Mouse (Mus musculus) layer of hippocampus, postnatal 10 days (tissue): ENCODE results near the gene Ralgps2. TPM values are rescaled to one million over a fixed set of nuclear protein-coding genes. Genes with fewer than 3 reads are reported as not detected.

Experiments
- DNase-seq, 2 experiments: peaks; one replicate each; pipeline ENCODE4 v3.0.0; 2021; ENCODE audit warnings: low spot score in 2 of 2
- long read RNA-seq: library from polyadenylated mRNA; stranded (forward); transcript quantifications from one replicate; pipeline ENCODE4 v2.0.0, GENCODE M21; 2023
- total RNA-seq, 2 experiments: library from RNA; stranded (reverse); gene quantifications; 2 replicates each; pipeline ENCODE4 v1.2.3; 2021

Gene Ralgps2
- total RNA-seq: 100 to 1,000 TPM in 1 of 2 experiments, 10 to 100 TPM in 1; 93.3 to 101 TPM
- long read RNA-seq, full-length matches to known transcripts: 7 of 22 reads
- long read RNA-seq, partial matches to known transcripts: 5 of 22 reads
- long read RNA-seq, other reads (novel, unspliced or antisense): 10 of 22 reads

- peak; percentile 61 to 77 for DNase-seq
Measured at GRCm38 (mm10) chr1:156939251-156940141, at the start of gene Ralgps2. Gene Ralgps2 (minus strand): TSS chr1:156939626.

DNA sequence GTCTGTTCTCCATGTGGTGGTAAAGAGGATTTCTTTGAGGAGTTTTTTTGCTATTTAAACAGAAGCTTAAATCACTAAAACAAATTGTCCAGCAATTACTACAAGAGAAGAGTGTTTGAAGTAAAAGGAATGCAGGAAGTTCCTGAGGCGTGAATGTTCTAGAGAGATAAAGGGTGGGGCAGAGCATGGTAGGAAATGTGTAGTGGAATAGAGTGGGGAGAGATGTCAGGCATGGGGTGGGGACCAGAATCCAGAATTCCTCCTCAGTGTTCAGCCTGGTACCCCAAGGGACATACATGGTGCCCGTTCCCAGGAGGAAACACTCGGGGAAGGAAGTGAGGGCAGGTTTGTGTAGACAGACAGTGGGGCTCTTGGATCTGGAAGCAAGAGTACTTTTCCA is 48.1 kb upstream of the Ralgps2 start:
- no peak for DNase-seq

- no peak for DNase-seq
Measured at GRCm38 (mm10) chr1:156986641-156987345, 47.4 kb upstream of the Ralgps2 start.

DNA sequence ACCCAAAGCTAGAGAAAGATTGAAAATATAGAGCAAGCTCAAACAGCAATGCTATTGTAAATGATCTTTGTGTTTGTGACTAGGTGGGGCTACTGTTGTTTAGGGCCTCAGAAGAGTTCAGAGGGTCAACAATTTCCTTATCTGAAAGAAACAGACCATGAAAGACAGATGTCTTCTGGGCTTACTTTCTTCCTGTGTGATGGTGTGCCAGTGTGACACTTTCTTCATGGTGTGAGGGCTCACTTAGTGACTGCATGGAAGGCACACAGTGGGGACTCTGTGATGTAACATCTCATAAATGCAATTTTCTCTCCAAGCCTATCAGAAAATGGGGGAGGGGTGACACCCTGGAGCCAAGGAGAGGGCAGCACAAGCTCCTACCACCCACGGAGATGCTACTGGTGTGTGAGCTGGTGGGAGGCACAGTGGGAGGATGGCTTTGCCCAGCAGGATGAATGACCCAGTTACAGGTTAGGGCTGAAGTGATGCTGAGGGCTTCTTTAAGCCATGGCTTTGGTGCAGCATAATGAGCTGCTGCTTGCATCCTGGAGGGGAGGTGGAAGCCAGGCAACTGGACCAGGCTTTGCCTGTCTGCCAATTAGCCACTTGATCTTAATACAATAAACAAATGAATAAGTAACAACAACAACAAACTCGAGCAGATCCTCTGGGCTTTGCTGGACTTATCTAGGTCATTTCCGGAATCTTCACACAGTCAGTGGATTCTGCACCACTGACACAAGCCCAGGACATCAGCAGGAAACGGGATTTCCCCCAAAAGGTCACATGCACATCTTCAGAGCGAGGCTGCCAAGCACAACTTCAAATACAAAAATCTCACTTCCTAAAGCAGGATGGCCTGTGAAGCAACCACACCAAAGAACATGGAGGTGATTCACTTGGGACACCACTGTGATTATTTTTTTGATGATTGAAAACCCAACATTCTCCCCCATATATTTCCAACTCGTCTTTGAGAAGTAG is 46.5 kb upstream of the Ralgps2 start:
- no peak for DNase-seq

DNA sequence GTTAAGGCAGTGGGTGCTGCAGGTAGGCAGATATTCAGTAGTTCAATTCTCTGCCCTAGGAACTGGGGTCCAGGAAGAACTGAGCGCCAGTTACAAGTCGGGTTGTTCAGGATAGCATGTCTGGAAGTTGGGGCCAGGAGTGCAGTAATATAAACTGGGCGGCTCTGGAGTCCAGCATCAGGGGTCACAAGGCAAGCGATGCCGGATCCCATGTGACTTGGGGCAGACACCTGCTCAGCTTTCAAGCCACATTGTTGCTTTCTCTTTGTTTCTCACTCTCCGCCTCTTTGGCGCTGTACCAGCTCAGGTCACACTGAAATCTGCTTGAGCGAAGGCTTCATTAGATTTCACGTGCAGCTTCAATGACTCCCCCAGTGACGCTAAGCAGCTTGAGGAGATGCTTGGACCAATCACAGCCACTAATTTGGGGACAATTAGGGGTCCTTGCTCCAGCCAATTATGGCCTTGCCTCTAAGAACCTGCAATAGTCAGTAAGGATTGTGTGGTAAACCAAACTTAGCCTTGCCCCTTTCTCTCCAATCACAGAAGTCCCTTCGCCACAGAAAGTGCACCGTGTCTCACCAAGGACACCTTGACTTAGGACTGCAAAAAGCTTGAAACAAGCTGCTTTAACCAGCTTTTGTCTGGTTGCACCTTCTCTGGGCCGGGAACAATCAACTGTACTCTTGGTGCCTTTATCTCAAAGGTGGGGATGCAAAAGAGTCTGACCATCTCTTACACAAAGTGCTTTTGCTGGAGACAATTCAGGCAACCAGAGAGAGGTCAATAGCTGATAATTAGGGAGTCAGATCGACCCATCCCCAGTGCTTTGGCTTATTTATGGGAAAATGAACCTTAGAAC is 43.8 kb upstream of the Ralgps2 start:
- DNase-seq: no peak

DNA sequence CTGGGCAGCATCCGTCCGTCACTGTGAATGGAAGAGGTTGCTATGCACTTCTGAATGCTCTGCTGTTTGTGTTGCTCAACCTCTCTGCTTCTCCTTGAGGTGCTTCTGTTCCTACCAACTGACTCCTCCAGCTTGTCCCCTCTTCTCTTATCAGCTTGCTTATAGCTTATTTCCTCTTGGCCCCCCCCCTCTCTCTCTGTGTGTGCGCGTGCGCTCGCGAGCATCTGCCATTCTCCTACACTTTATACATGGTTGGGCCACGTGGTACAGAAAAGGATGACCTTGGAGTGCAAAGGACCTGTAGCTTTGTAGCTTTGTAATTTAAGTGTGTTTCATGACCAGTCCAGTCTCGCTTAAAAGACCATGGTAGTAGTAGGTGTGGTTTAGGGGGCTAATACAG is 42.5 kb upstream of the Ralgps2 start:
- DNase-seq: no peak

DNA sequence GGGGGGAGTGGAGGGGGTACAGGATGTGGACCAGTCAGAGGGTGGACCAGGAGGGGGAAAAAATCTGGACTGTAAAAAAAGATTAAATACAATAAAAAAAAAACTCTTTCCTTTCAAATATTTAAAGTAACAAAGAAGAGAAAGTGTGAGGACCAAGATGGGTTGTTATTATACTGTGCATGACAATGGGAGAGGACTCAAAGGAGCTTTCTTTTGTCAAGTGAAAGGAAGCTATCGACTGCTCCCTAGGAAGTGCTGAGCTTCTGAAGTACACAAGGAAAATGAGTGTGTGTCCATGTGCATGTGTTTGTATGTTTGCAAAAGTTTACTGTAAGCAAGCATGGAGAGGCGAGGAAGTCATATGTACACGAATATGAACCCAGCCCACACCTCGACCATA is 40.3 kb upstream of the Ralgps2 start:
- DNase-seq: no peak

- DNase-seq: no peak
Measured at GRCm38 (mm10) chr1:156978656-156979055, 39.2 kb upstream of the Ralgps2 start.

GRCm38 (mm10) chr1:156973857-156974256 is 34.4 kb upstream of the Ralgps2 start:
- DNase-seq: no peak

GRCm38 (mm10) chr1:156972391-156972790 is 33.0 kb upstream of the Ralgps2 start:
- DNase-seq: no peak

GRCm38 (mm10) chr1:156971206-156971811 is 31.9 kb upstream of the Ralgps2 start:
- no peak for DNase-seq

DNA sequence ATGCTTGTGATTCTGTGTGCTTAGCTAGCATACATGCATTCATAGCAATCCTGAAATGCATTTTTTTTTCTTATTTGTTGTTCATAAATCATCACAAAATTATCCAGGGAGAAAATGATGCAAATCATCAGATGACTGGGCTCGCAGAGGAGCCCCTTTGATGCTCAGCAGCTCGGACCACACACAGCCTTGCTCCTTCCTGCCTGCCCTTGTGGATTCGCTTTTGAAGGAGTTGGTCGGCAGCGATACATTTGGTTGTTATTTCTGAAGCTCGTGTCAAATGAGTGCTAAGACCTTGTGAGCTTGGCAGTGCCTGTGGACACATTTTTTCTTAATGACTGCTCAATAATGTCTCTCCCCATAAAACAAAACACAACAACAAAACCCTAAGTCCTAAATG is 31.2 kb upstream of the Ralgps2 start:
- no peak for DNase-seq

GRCm38 (mm10) chr1:156968107-156968506 is 28.7 kb upstream of the Ralgps2 start:
- no peak for DNase-seq

DNA sequence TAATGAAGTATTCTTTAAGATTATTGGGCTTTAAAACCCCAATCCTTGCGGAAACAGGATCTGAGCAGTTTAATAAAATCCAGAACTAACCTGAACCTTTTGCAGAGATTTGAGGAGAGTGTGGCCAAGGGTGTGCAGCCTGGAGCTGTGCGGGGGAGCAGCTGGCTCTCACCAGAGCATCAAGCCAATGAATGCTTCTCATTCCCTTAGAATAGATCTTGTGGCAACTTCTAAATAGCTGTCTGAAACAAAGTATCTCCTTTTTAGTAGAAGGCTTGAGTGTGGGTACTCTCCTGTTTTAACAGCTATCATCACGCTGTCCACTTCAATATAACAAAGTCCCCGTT is 25.1 kb upstream of the Ralgps2 start:
- DNase-seq: no peak

GRCm38 (mm10) chr1:156963871-156964585 is 24.6 kb upstream of the Ralgps2 start:
- peak in 1 of 2 experiments; percentile 18 for DNase-seq

DNA sequence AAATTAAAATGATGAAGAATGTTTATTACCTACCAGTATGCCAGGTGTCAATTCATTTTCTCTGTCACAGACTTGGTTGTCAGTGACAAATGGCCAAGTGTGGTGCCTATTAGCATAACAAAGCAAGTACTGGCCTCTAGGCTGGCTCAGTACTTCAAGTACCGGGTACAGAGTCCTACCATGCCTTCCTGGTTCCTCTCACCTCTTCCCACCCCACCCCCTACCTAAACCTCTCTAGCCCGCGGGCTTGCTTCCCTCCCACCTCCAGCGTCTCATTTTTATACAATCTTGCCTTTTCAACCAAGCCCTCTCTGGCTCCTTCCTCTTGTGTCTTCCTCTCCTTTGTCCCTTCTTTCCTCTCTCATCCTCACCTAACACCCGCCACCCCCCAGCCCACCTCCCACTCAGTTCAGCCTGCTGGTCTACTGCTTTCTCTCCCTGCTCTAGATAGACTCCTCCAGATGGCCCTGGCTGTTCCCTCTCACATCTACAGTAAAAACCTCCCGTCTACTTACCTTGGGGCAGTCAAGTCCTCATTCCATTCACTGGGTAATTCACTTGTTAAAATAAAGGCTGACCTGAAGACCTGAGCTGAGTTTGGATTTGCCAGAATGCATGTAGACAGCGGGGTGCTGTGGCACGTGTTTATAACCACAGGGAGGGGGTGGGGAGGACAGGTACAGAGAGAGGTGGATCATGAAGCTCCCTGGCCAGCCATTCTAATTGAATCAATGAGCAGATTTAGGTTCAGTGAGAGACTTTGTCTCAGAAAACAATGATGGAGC is 22.2 kb upstream of the Ralgps2 start:
- no peak for DNase-seq

DNA sequence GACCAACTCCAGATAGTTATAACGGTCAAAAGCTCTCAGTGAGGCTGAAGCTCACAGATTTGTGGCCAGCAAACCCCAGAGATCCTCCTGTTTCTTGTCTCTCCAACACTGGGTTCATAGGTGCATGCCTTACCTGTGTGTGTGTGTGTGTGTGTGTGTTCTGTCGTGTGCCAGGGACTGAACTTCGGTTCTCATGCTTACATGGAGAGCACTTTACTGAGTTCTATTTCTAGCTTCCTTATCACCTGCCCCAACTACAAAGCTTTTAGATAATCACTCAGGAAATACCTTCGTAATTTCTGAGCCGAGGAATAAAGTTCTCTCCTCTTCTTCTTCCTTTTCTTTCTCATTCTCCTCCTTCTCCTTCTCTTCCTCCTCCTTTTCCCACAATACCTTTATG is 19.6 kb upstream of the Ralgps2 start:
- no peak for DNase-seq

- no peak for DNase-seq
Measured at GRCm38 (mm10) chr1:156957360-156957759, 17.9 kb upstream of the Ralgps2 start.
